Mouse (Mus musculus): Measurements from ENCODE around the gene Mylpf.

Gene Mylpf

GRCm38 (mm10) chr7:127259186-127259905 is 50.7 kb downstream of the Mylpf start:
- no peak for DNase-seq (ENCODE audit: low spot score)

DNA sequence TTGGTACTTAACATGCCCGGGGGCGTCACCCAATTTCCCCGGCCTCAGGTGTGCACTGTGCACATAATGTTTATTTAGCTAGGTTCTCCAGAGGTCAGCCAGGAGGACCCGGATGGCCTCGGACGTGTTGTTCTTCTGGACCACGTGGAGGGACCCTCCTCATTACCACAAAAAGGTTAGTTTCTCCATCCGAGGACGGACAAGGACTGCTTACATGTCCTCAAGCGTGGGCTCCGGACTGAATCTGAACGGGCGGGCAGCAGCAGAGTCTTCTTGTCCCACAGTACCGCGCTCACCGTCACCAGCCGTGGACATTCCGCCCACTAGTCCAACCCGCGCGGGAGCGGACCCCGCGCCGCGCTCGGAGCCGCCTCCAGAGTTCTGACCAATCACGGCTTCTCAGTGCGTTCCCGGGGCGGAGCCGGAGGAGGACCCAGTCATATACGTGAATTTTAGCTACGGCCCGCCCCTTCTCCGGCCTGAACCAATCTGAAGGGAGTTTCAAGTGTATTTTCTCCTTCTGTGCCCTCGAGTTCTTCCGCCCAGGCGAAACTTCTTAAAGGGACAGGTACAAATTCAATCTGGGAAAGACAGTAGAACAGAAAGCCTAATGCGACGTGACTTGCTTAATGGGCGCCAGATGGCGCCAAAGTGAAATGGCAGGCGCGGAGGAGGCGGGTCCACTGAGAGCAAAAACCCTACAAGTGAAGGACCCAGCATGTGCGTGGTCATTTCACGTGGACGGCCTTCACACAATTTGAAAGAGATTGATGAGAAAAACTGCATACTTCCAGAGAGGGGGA is 51.8 kb downstream of the Mylpf start, which contains the start of gene Dctpp1:
TSS of gene Dctpp1 (minus strand) at position 401 of the 803 bp plus-strand sequence.
- DNase-seq (ENCODE audit: low spot score): peak; percentile 99

- no peak for DNase-seq (ENCODE audit: low spot score)
These were observed 53.7 kb downstream of the Mylpf start for GRCm38 (mm10) chr7:127262218-127262961.

- no peak for DNase-seq (ENCODE audit: low spot score)
These were observed 54.8 kb downstream of the Mylpf start for GRCm38 (mm10) chr7:127263526-127263925.
